Mouse (Mus musculus) midbrain, embryonic 10.5 days (tissue): Measurements from ENCODE around the gene Cmtm2b. TPM values are rescaled to one million over a fixed set of nuclear protein-coding genes. Genes with fewer than 3 reads are reported as not detected.
A peak's percentile ranks its signal among the peaks of the same experiment; 100 is the strongest.

Experiments
- DNase-seq: peaks from one replicate; pipeline ENCODE4 v3.0.0-alpha.2; 2017; ENCODE audit warnings: low spot score
- H3K27ac ChIP-seq: fragments of 300-500 bp; sonication (generic); replicated peaks from 2 replicates; pipeline ENCODE4 v1.5.1; 2016; ENCODE audit warnings: mild to moderate bottlenecking
- H3K27me3 ChIP-seq: fragments of 300-500 bp; sonication (generic); 2 replicates; pipeline ENCODE4 v1.6.1; 2016; ENCODE audit warnings: low read depth, mild to moderate bottlenecking; ENCODE audit not compliant: poor library complexity, severe bottlenecking
- H3K36me3 ChIP-seq: fragments of 300-500 bp; sonication (generic); 2 replicates; pipeline ENCODE4 v1.6.1; 2016; ENCODE audit warnings: mild to moderate bottlenecking, moderate library complexity
- H3K4me1 ChIP-seq: fragments of 300-500 bp; sonication (generic); 2 replicates; pipeline ENCODE4 v1.6.1; 2016
- H3K4me3 ChIP-seq: fragments of 300-500 bp; sonication (generic); 2 replicates; pipeline ENCODE4 v1.5.1; 2016; ENCODE audit warnings: mild to moderate bottlenecking, moderate library complexity
- H3K9me3 ChIP-seq: fragments of 300-500 bp; sonication (generic); replicated peaks from 2 replicates; pipeline ENCODE4 v1.6.1; 2016; ENCODE audit warnings: mild to moderate bottlenecking
- WGBS: fragments of 180-500 bp; shearing (Covaris S2); methylation state at CpG from one replicate; pipeline ENCODE4 v1.1.7; 2016; 5-methylcytosine and 5-hydroxymethylcytosine counted together
- polyA plus RNA-seq: library from polyadenylated mRNA; unstranded; fragments of >200 nt; fragmentation: Nextera tagmentation; extraction: Ambion mirVana; gene quantifications from 2 replicates; pipeline ENCODE4 v1.2.1, GENCODE M21; 2016

The Cmtm2b gene
- polyA plus RNA-seq, 1 experiment from 2014 or later, result not detected

DNA sequence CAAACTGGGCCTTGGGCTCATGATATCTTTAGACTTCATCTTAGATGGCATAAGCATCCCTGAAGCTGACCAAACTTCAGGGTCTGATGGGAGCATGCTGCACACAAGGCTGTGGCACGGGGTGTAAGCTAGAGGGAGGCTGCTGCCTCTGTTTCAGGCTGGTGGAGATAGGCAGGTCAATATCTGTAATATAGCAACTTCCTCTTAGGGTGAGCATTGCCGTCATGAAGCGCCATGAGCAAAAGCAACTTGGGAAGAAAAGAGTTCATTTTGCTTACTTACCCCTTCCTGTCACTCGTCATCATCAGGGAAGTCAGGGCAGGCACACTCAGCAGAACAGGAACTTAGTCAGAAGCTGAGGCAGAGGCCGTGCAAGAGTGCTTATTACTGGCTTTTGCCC is 11.8 kb downstream of the Cmtm2b start:
- no peaks in the 10 kb centered on the region for H3K4me1 ChIP-seq
- no peak overlapping the region for H3K4me3 ChIP-seq
- H3K27me3 ChIP-seq, result no peaks in the 10 kb centered on the region
- H3K27ac ChIP-seq, result no peak overlapping the region
- no peaks in the 10 kb centered on the region for H3K36me3 ChIP-seq
- DNase-seq, result peak; percentile 7
- H3K9me3 ChIP-seq, result no peaks in the 10 kb centered on the region
- WGBS, result 74% methylated on average over 5 of the region's 5 CpGs

GRCm38 (mm10) chr8:104334196-104334595 is 12.2 kb downstream of the Cmtm2b start:
- Histone ChIP-seq H3K4me1 (peaks cover 2% of the 10 kb centered on the region; the same call in 1 of the 2 replicates), H3K9me3 (no peaks in the 10 kb centered on the region), H3K4me3 (no peak overlapping the region), H3K27ac (no peak overlapping the region), H3K27me3 (no peaks in the 10 kb centered on the region), H3K36me3 (no peaks in the 10 kb centered on the region)
- 71% methylated on average over 1 of the region's 1 CpGs for WGBS
- DNase-seq, result peak; percentile 4

- no peaks in the 10 kb centered on the region for H3K36me3 ChIP-seq
- WGBS, result 83% methylated on average over 1 of the region's 1 CpGs
- H3K27me3 ChIP-seq, result no peaks in the 10 kb centered on the region
- H3K27ac ChIP-seq, result no peak overlapping the region
- H3K4me3 ChIP-seq, result no peak overlapping the region
- DNase-seq, result peak; percentile 6
- H3K9me3 ChIP-seq, result no peaks in the 10 kb centered on the region
- peaks cover 24% of the 10 kb centered on the region for H3K4me1 ChIP-seq
Measured at GRCm38 (mm10) chr8:104336806-104337205, 14.8 kb downstream of the Cmtm2b start.

GRCm38 (mm10) chr8:104337890-104338289 is 15.9 kb downstream of the Cmtm2b start:
- H3K36me3 ChIP-seq, result no peaks in the 10 kb centered on the region
- 50% methylated on average over 3 of the region's 3 CpGs for WGBS
- H3K9me3 ChIP-seq, result no peaks in the 10 kb centered on the region
- H3K4me1 ChIP-seq, result peaks cover 26% of the 10 kb centered on the region
- H3K27ac ChIP-seq, result no peak overlapping the region
- no peaks in the 10 kb centered on the region for H3K27me3 ChIP-seq
- no peak overlapping the region for H3K4me3 ChIP-seq
- DNase-seq, result peak; percentile 11

GRCm38 (mm10) chr8:104339229-104339982 is 17.4 kb downstream of the Cmtm2b start, which contains the start of gene Cmtm3:
Gene Cmtm3, plus strand, starts transcription at chr8:104339410.
- Histone ChIP-seq H3K36me3 (no peaks in the 10 kb centered on the region), H3K4me3 (peak within 1 kb of the TSS; percentile 70), H3K9me3 (no peaks in the 10 kb centered on the region), H3K27ac (peak within 1 kb of the TSS; percentile 92), H3K27me3 (no peaks in the 10 kb centered on the region), H3K4me1 (peaks cover 33% of the 10 kb centered on the region)
- peak; percentile 36 for DNase-seq
- 17% methylated on average over 17 of the region's 18 CpGs for WGBS

GRCm38 (mm10) chr8:104339983-104340232 is 17.9 kb downstream of the Cmtm2b start:
- peaks cover 33% of the 10 kb centered on the region for H3K4me1 ChIP-seq
- H3K4me3 ChIP-seq, result peak overlapping the region; percentile 70
- H3K9me3 ChIP-seq, result no peaks in the 10 kb centered on the region
- 2% methylated on average over 6 of the region's 6 CpGs for WGBS
- no peak for DNase-seq
- H3K36me3 ChIP-seq, result peaks cover 3% of the 10 kb centered on the region; the same call in 1 of the 2 replicates
- H3K27me3 ChIP-seq, result no peaks in the 10 kb centered on the region
- H3K27ac ChIP-seq, result peak overlapping the region; percentile 92

- peak; percentile 87 for DNase-seq
- under 1% methylated on average over 46 of the region's 54 CpGs for WGBS
- Histone ChIP-seq H3K27ac (peak overlapping the region; percentile 92), H3K4me3 (peak overlapping the region; percentile 70), H3K36me3 (peaks cover 4% of the 10 kb centered on the region; the same call in 1 of the 2 replicates), H3K9me3 (no peaks in the 10 kb centered on the region), H3K4me1 (peaks cover 33% of the 10 kb centered on the region), H3K27me3 (no peaks in the 10 kb centered on the region)
Measured at GRCm38 (mm10) chr8:104340233-104341105, 18.4 kb downstream of the Cmtm2b start.

DNA sequence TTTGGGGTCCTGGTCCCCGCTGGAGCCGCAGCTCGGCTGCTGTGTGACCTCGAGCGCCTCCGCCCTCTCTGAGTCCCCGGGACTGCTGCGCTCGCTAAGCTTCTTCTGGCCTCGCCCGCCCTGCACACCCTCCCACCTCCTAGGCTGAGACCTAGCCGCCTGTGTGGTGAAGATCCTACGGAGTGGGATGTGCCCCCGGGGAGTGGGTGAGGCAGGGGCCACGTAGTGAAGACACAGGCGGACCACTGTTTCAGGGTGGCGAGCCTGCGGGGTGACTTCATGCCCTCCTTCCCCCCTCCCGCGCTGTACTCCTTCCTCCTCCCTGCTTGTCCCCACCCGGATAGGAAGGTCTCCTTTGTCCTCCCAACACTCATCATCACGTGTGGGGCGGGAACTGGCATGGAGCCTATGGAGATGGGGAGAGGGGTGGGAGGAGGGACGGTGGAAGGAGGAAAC is 19.1 kb downstream of the Cmtm2b start:
- WGBS, result under 1% methylated on average over 24 of the region's 24 CpGs
- H3K9me3 ChIP-seq, result no peaks in the 10 kb centered on the region

GRCm38 (mm10) chr8:104341678-104342077 is 19.6 kb downstream of the Cmtm2b start:
- WGBS, result 44% methylated on average over 6 of the region's 6 CpGs

More for the DNA sequence above, 19.1 kb downstream of the Cmtm2b start:
- H3K4me1 ChIP-seq, result peaks cover 33% of the 10 kb centered on the region
- DNase-seq, result peak; percentile 74
- peak overlapping the region; percentile 92 for H3K27ac ChIP-seq
- H3K36me3 ChIP-seq, result peaks cover 4% of the 10 kb centered on the region; the same call in 1 of the 2 replicates
- peak overlapping the region; percentile 70 for H3K4me3 ChIP-seq
- H3K27me3 ChIP-seq, result no peaks in the 10 kb centered on the region

DNA sequence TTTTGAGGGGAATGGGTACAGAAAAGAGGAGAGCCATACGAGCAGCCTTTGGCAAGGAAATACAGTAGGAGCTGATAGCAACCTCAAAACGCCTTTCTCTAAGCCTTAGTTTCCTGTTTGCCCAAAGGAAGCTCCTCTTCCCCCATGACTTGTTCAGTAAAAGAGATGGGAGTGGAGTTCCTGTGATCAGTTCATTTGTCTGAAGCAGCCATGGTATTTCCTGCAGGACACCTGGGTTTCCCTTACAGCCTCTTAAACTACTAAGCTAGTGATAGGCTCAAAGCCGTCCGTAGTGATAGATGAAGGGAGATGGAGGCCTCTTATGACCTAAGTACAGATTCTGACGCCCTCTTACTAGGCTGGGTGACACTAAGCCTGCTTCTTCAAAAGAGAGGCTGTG is 20.4 kb downstream of the Cmtm2b start:
- Histone ChIP-seq H3K27ac (no peak overlapping the region), H3K9me3 (no peaks in the 10 kb centered on the region), H3K27me3 (no peaks in the 10 kb centered on the region), H3K4me1 (peaks cover 41% of the 10 kb centered on the region), H3K4me3 (no peak overlapping the region), H3K36me3 (peaks cover 17% of the 10 kb centered on the region)
- no peak for DNase-seq
- WGBS, result 88% methylated on average over 5 of the region's 5 CpGs

More at GRCm38 (mm10) chr8:104341678-104342077, 19.6 kb downstream of the Cmtm2b start:
- no peak for DNase-seq
- Histone ChIP-seq H3K27me3 (no peaks in the 10 kb centered on the region), H3K4me3 (peak overlapping the region; percentile 70), H3K9me3 (no peaks in the 10 kb centered on the region), H3K36me3 (peaks cover 10% of the 10 kb centered on the region; the same call in 1 of the 2 replicates), H3K27ac (peak overlapping the region; percentile 92), H3K4me1 (peaks cover 36% of the 10 kb centered on the region)

- peak; percentile 84 for DNase-seq
- 10% methylated on average over 7 of the region's 7 CpGs for WGBS
- Histone ChIP-seq H3K27ac (no peak overlapping the region), H3K27me3 (no peaks in the 10 kb centered on the region), H3K4me1 (peaks cover 43% of the 10 kb centered on the region), H3K9me3 (no peaks in the 10 kb centered on the region), H3K36me3 (peaks cover 23% of the 10 kb centered on the region), H3K4me3 (no peak overlapping the region)
Measured at GRCm38 (mm10) chr8:104343957-104344356, 21.9 kb downstream of the Cmtm2b start.

GRCm38 (mm10) chr8:104344622-104345021 is 22.6 kb downstream of the Cmtm2b start:
- WGBS, result 94% methylated on average over 5 of the region's 5 CpGs

More at GRCm38 (mm10) chr8:104344622-104345021, 22.6 kb downstream of the Cmtm2b start:
- H3K27me3 ChIP-seq, result no peaks in the 10 kb centered on the region
- H3K36me3 ChIP-seq, result peaks cover 23% of the 10 kb centered on the region
- no peak for DNase-seq
- H3K4me1 ChIP-seq, result peaks cover 37% of the 10 kb centered on the region
- H3K9me3 ChIP-seq, result no peaks in the 10 kb centered on the region
- H3K4me3 ChIP-seq, result no peak overlapping the region
- H3K27ac ChIP-seq, result no peak overlapping the region
